Mouse (Mus musculus) inflammation-experienced regulatory T-cells (primary cell): ENCODE measurements around the gene Prr3. TPM values are rescaled to one million over a fixed set of nuclear protein-coding genes. Genes with fewer than 3 reads are reported as not detected.

Experiments used
- polyA plus RNA-seq, 2 experiments: library from polyadenylated mRNA; unstranded; fragments of 100-300 nt; shearing (Covaris generic); gene quantifications; one replicate each; pipeline ENCODE4 v1.2.1; 2017

Prr3 gene
- polyA plus RNA-seq: 10 to 100 TPM; 42.7 to 43.0 TPM

DNA sequence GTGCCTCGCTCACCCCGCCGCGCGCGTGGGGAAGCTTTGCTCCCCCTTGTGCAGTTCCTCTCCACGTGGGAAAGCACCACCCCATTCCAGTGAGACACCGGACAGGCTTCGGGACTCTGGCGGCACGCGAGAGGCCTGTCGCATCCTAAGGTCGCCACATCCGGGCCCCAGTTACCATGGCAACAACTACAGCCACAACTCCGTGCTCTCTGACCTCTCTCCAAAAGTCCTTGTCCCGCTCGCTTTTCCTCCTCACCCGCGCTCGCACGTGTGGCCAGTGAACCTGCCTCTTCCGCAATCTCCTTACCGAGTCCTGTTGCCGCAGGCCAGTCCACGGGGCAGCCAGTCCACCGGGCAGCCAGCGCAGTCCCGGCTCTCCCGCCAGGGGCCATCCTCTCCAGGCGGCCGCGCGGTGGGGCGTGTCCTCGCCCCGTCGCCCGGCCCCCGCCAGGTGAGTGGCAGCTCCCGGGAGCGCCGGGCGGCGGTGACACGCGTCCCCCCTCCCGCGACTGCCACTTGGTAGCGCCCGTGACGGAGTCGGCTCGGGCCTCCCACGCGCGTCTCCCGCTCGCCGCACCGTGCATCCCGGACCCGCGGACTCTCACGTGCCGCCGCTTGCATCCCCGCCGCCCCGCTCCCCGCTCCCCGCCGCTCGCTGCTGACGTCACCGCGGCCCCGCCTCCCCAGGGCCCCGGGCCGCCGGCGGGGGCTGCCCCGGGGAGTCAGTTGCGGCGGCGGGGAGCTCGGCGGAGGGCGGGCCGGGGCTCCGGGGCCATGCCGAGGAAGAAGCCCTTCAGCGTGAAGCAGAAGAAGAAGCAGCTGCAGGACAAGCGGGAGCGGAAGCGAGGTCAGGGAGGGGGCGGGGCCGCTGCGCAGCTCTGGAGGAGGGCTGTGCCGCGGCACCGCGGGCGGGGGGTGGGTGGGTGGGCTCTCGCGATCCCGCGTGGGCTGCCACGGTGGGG is at the start of gene Prr3, which contains the start of gene Gnl1:
Gene Prr3, minus strand, starts transcription at position 836 of the 962 bp plus-strand sequence.
Gene Gnl1, plus strand, starts transcription at position 451 of the 962 bp plus-strand sequence.

DNA sequence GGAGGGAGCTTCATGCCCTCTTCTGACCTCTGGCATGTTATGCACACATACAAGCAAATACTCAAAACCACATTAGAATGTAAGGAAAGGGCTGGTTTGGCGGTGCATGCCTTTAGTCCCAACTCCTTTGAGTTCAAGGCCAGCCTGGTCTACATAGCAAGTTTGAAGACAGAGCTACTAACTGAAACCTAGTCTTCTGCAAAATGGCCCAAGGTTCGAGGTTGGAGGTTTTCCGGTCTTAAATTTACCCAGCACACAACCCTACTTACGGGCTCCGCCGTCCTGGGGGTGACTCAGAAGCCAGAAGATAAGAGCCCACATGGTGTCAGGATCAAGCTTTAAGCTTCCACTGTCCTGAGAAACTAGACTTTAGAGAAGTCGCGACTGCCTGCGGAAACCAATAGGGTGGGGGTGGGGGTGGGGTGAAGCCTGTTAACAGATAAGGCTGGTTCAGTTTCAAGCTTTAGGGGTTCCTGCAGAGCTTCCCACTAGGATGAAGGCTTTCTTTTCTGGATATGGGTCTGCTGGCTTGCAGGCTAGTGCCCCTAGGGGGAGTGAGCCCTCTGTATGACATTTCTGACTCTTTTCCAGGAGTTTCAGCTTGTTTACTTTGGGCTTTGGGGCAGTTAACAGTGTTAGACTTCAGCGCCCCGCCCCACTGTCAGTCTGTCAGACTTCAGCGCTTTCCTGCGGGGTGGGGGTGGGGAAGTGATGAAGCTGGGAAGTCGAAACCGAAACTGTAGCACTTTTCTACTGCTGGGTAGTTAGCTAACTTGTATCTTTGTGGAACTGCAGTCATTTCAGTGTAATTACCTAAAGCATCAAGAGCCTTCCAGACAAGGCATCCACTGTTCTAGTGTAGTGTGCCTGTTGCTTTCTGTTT is 40.4 kb upstream of the Prr3 start, which contains the start of gene H2-T24:
Gene H2-T24, minus strand, starts transcription at position 370 of the 883 bp plus-strand sequence.

DNA sequence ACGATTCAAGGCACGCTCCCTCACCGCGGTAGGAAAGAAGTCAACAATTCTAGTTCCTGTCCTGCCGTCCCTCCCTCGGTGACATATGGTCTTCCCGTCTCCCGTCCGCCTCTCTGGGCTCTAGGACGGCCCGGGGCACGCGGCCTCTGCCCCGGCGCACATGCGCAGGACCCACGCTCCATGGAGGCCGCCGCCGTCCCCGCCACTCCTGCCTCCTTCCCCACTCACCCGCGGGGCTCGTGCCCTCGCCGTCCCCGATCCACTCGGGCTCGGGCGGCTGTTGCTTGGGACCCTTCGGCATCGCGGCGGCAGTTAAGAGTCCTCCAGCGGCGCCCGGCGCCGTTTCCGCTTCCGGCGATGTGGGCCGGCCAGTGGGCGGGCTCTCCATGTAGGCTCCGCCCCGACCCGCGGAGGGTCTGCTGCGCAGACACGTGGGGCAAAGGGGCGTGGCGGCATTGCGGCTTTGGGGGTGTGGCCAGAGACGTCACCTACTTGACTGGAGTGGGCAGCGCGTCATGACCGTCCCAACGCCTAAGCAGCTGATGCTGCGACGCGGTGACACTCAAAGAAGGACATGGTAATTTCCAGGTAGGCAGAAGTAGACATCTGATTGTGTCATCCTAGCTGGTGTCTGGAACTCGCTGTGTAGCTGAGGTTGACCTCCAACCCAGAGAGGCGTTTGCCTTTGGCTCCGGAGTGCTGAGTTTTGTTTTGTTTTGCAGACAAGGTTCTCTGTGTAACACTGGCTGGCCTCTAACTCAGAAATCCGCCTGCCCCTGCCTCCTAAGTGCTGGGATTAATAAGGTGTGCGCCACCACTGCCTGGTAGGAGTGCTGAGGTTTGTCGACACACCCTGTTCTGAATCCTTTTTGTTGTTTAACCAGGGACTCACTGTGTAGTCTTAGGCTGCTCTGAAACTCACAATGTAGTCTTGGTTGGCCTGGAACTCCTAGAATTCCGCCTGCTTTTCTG is 10.3 kb downstream of the Prr3 start, which contains the start of gene Abcf1:
Gene Abcf1, minus strand, starts transcription at position 344 of the 972 bp plus-strand sequence.

Other genes starting within 250 kb of the Prr3 start
- gene Ier3, start 158.6 kb downstream of the Prr3 start, polyA plus RNA-seq: 10 to 100 TPM in 1 of 2 experiments, 1 to 10 TPM in 1; 1.3 to 15.6 TPM
- gene Flot1, start 157.0 kb downstream of the Prr3 start, polyA plus RNA-seq: 10 to 100 TPM; 50.7 to 73.5 TPM
- gene Tubb5, start 141.9 kb downstream of the Prr3 start, polyA plus RNA-seq: 100 to 1,000 TPM in 1 of 2 experiments, 10 to 100 TPM in 1; 97.3 to 106 TPM
- gene Mdc1, start 138.7 kb downstream of the Prr3 start, polyA plus RNA-seq: 10 to 100 TPM; 11.1 to 14.2 TPM
- gene Nrm, start 118.9 kb downstream of the Prr3 start, polyA plus RNA-seq: 10 to 100 TPM; 18.1 to 29.3 TPM
- gene Ppp1r18, start 114.6 kb downstream of the Prr3 start, polyA plus RNA-seq: 100 to 1,000 TPM; 514 to 647 TPM
- gene Dhx16, start 100.4 kb downstream of the Prr3 start, polyA plus RNA-seq: 10 to 100 TPM; 63.2 to 63.3 TPM
- gene 2310061I04Rik, start 82.8 kb downstream of the Prr3 start, polyA plus RNA-seq: 10 to 100 TPM; 46.1 to 55.6 TPM
- 10 to 100 TPM; 17.2 to 20.9 TPM for gene Atat1, start 70.2 kb downstream of the Prr3 start, polyA plus RNA-seq
- 10 to 100 TPM; 68.4 to 80.0 TPM for gene Mrps18b, start 63.8 kb downstream of the Prr3 start, polyA plus RNA-seq
- 10 to 100 TPM; 51.4 to 69.4 TPM for gene Ppp1r10, start 63.8 kb downstream of the Prr3 start, polyA plus RNA-seq
- 100 to 1,000 TPM; 127 to 153 TPM for gene Abcf1, start 10.5 kb downstream of the Prr3 start, polyA plus RNA-seq
- gene Gnl1, start 385 bp downstream of the Prr3 start, polyA plus RNA-seq: 10 to 100 TPM; 72.7 to 92.0 TPM
- gene H2-T24, start 40.3 kb upstream of the Prr3 start, polyA plus RNA-seq: 10 to 100 TPM; 21.7 to 27.2 TPM
- gene H2-T23, start 52.6 kb upstream of the Prr3 start, polyA plus RNA-seq: 100 to 1,000 TPM; 636 to 770 TPM
- gene H2-T22, start 62.5 kb upstream of the Prr3 start, polyA plus RNA-seq: 100 to 1,000 TPM; 196 to 203 TPM
- gene Gm6034, start 62.7 kb upstream of the Prr3 start, polyA plus RNA-seq: under 1 TPM; 0.31 to 0.40 TPM
- not detected for gene Gm11127, start 78.1 kb upstream of the Prr3 start, polyA plus RNA-seq
- 1 to 10 TPM in 1 of 2 experiments, under 1 TPM in 1; 0.40 to 1.5 TPM for gene Gm19684, start 141.4 kb upstream of the Prr3 start, polyA plus RNA-seq
- gene Gm7030, start 149.2 kb upstream of the Prr3 start, polyA plus RNA-seq: not detected
- gene Gm8909, start 188.3 kb upstream of the Prr3 start, polyA plus RNA-seq: 10 to 100 TPM in 1 of 2 experiments, 1 to 10 TPM in 1; 9.1 to 12.6 TPM
- under 1 TPM; 0.69 to 0.95 TPM for gene H2-T3, start 210.1 kb upstream of the Prr3 start, polyA plus RNA-seq